Mouse (Mus musculus) mature B cell (primary cell): ENCODE data around the gene Cgnl1.

Experiments used
- in situ Hi-C: fragments of 300-500 bp; cut with MboI; formaldehyde crosslinking; loops from 2 replicates; pipeline ENCODE4 v1.14.3; 2019

Cgnl1 gene

DNA sequence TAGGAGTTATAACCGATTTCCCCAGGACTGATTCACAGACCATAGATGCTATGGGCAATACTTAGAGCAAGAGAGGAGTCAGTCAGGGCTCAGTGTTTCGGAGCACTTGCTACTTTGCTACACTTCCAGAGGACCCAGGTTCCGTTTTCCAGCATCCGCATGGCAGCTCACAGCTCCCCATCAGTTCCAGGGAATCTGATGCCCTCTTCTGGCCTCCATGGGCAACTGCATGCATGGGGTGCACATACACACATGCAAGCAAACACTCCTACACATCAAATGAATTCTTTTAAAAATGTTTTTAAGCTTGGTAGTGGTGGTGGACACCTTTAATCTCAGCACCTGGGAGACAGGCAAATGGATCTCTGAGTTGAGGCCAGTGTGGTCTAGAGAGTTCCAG is 98.9 kb downstream of the Cgnl1 start:
- in situ Hi-C loops, result no loop called here

DNA sequence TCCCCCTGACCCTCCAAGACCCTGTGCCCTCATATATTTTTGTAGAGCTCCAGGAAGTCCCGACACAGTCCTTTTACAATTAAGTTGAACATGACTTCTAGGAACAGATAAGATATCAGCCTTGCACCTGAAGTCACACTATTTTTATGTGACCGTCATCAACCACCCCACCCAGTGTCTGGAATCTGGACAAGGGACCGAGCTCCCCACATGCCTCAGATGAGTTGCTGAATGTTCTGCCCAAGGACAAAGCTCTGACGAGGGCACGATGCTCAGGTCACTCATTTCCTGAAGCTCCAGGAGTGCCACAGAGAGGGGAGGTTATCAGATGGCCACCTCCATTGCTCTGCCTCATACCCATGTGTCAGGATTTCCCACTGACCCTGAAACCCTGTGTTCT is 100.7 kb downstream of the Cgnl1 start:
- in situ Hi-C loops, result no loop called here

DNA sequence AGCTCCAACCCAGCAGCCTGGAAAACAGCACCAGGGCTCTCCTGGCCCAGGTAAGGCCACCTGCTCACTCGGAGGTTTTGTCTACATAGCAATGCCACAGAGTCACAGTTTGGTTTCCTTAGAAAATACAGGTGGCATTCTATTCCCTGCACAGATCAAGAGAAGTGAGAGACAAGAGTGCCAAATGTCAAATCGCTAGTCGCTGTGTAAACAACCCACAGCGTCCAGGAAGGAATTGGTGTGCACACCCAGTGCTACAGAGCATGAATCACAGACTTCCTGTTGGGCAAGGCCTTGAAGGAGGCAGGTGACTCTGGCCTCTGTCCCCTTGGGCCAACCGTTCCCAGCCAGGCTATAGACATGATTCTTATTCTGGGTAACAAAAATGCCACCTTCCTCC is 103.8 kb downstream of the Cgnl1 start:
- in situ Hi-C loops, result no loop called here

DNA sequence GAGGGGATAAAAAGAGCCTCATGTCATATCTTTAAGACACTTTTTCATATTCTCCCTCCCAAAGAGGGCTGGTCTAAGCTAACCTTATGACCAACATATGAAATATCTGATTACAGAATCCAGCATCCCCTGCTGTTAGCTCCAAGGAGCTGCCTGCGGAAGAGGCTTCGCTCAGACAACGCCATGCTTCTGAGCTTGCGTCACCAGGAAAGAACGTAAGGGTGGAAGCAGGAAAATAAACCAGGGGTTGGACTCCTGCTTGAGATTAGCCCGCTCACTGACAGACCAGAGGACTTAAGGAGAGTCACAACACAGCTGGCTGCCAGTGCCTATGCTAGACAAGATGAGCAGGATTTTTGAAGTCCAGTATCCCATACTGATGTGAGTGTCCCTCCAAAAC is 105.0 kb downstream of the Cgnl1 start:
- in situ Hi-C loops, result no loop called here

DNA sequence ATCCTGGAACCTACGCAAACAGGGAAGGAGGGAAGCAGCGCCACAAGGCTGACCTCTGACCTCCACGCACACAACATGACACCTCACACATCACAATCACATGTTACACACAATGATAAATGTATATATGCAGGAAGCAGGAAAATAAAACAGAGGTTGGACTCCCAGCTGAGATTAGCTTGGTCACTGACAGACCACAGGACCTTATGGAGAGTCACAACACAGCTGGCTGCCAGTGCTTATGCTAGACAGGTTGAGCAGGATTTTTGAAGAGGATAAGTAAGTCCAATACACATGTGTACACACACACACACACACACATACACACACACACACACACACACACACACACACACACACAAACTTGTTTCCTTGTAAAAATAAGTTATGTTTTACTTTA is 105.9 kb downstream of the Cgnl1 start:
- in situ Hi-C loops, result no loop called here

DNA sequence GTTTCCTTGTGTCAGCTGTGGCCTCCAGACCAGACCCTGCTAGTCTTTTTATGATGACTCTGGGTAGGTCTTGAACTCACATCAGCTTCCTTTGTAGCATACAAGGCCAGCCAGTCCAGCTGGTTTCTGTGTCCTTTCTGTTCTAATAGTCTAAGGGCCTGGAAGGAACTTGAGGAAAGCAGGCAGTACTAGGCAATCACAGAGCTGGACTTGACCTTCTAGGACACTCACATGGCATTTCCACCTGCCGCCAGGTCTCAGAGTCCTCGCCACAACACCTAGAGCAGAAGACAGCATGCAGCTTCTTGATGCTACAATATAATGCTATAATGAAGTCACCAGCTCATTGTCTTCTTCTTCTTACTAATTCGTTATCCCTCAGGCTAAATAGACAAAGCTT is 106.5 kb downstream of the Cgnl1 start:
- in situ Hi-C loops, result no loop called here

DNA sequence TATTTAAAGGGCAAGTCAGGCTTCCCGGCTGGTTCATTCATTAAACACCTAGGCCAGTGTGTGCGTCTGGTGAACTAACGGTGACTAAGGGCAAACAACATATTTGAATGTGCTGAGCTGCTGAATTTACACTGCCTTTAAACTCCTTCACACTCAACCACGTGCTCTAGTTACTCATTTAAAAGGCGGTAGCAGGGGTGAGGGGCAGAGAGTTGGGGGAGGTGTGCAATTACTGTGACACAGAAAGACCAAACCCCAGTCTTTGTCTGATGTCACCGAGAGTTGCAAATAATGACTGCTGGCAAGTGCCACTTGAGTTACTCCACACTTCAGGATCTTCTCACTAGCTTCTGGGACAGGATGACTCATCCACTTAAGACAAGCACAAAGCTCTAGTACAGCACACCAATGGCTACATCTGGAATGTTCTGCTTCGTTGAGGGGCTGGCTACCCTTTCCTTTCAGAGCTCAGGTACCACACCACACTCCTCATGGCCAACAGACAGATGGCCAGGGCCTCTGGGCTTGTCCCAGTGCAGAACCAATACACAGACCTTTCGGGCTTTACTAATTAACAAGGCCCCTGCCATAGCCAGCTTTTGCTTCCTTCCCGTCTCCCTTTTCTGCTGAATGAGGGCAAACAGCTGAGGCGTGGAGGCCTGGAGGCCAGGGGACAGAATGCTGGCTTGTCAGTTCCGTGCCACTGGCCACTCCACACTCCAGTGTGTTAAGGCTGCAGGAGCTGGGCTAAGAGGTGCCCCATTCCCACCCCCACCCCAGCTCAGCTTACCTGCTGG is 107.8 kb downstream of the Cgnl1 start:
- in situ Hi-C loops, result no loop called here

DNA sequence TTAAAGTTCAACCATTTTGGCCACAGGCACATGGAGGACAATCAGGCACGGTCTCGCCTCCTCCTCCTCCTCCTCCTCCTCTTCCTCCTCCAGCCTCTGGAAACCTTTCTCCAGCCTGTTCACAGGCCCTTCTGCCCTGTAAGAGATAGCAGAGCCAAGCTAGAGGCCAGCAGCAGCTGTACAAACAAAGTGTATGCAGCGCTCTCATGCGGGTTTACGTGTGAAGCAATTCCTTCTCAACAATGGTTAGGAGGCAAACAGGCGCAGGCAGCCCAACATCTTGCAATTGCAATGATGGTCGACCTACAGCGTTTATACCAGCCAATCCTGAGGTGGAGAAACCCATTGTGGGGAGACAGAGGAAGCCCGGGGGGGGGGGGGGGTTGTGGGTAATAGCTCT is 110.9 kb downstream of the Cgnl1 start:
- in situ Hi-C loops, result no loop called here

DNA sequence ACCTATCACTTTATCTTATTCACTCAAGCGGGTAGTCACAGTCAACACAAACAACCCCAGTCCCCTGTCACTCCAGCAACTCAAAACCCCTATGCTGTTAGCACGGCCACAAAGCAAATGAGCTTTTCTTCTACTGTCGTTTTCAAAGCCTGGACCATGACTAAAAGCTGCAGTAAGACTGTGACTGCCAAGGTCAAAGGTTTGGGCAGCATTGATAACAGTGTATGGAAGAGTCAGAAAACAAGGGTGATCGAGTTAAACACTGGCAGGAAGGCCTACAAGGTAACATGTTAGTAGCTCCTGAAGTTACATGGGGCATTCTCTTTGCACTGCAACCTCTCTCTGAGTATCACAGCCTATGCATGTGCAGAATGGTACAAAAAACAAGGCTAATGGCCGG is 111.7 kb downstream of the Cgnl1 start:
- in situ Hi-C loops, result no loop called here

DNA sequence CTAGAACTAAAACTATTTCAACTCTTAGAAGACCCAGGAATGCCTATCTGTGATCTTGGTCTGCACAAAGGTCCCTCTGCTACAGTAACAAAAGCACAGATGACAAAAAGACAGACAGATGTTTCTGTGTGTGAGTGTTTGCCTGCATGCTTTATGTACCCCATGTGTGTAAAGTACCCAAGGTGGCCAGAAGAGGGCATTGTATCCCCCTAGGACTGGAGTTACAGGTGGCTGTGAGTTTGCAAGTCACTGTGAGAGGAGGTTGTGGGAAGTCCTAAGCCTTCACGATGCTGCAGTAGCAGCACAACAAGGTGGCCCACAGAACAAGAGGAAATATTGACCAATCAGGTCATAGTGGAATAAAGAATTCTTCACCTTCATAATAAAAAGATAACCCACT is 114.2 kb downstream of the Cgnl1 start:
- in situ Hi-C loops, result no loop called here

DNA sequence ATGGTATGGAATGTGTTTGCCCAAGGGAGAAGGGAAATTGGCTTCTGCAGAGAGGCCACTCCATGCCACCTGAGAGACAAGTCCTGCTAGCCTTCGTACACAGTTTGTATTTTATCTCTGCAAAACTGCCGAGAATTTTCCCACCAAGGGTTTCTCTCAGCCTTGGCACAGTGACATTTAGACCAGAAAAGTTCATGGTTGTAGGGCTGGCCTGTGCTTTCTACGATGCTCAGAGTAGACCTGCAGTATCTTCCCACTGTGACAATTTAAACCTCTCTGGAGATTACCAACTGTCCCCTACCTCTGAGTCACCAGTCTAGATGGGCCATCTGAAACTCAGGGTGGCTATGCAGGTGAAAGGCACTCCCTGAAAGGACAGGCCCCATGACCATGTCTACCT is 116.5 kb downstream of the Cgnl1 start:
- in situ Hi-C loops, result no loop called here

DNA sequence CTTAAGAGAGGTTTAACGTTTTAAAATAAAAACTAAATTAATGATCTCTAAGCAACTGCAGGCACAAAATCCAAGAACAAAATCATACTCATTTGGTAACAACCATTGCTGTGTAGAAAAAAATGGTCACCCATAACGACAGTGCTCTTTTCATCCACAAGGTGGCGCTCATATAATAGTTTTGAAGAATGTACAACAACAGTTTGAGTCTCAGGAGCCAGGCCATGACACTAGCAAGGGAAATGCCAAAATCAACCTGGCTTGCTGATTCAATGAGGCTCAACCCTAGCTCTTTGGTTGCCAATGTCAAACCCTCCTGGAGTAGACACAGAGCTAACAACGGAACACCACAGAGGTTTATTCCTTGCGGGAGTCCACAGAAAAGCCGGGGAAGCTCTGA is 125.3 kb downstream of the Cgnl1 start:
- in situ Hi-C loops, result loop anchor here (10.0 kb wide), 1 partner anchor 169 kb away; no protein-coding TSS in a partner anchor

DNA sequence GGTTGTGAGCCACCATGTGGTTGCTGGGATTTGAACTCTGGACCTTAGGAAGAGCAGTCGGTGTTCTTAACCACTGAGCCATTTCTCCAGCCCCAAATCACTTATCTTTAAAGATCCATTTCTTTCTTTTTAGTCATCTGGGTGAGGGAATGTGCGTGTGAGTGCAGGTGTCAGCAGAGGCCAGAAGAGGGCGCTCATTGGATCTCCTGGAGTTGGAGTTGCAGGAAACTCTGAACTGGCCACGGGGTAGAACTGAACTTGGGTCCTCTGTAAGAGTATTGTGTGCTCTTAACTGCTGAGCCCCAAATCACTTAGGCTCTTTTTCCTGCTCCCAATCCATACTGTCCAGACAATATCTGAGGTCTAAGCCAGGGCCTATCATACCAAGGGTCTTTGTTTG is 127.8 kb downstream of the Cgnl1 start:
- in situ Hi-C loops, result loop anchor here (10.0 kb wide), 1 partner anchor 171 kb away; no protein-coding TSS in a partner anchor

DNA sequence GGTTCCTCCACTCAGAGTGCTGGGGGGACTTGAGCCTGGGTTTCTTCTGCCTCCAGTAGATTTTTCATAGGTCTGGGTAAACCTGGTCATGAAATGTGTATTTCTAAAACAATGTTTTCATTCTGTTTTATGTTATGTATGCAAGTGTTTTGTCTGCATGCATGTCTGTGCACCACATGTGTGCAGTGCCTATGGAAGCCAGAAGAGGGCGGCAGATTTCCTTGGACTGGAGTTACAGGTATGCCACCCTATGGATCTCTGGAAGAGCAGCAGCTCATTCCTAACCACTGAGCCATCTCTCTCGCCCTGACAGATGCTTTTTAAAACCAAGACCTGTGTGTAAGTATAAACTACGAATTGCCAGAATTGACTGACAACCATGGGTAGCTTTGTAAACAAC is 129.1 kb downstream of the Cgnl1 start:
- in situ Hi-C loops, result loop anchor here (10.0 kb wide), 1 partner anchor 173 kb away; no protein-coding TSS in a partner anchor

DNA sequence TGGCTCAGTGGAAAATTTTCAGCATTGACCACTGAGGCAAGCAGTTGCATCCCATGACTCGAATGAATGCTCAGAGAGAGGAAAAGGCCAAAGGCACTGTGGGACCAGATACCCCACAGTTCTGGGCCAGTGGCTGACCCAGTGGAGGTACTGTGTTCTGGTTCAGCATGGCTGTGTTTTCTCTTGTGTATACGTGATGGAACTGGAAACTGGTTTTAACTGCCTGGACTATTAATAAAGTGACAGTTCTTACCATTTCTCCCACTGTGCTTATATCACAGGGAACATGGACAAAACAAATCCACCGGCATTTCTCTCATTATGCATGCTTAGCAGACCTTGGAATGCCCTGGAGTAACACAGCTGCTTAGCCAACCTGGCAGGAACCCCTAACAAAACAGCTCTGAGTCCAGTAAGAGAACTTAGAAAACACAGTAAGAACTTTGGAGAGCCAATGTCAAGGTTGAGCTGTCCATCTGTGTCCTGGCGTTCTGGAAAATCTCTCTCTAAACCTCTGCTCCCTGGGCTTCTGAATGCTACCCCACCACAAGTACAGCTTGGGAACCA is 131.0 kb downstream of the Cgnl1 start:
- in situ Hi-C loops, result loop anchor here (10.0 kb wide), 1 partner anchor 174 kb away; no protein-coding TSS in a partner anchor

DNA sequence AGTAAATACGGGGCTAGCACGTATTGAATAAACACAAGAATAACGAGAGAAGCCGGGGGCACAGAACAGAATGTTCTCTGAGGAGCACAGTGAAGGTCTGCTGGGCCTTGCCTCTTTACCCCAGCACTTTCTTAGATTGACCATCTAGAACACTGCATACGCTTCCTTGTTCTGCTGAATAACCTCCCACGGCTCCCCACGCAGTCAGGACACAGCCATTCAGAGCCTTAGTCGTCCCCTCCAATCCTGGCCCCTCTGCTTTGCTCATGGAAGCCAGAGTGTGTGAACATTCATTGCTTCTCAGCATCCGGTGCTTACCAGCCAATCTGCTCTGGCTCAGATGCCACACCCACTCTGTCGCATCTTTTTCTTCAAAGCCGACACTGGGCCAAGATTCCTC is 133.2 kb downstream of the Cgnl1 start:
- in situ Hi-C loops, result no loop called here

DNA sequence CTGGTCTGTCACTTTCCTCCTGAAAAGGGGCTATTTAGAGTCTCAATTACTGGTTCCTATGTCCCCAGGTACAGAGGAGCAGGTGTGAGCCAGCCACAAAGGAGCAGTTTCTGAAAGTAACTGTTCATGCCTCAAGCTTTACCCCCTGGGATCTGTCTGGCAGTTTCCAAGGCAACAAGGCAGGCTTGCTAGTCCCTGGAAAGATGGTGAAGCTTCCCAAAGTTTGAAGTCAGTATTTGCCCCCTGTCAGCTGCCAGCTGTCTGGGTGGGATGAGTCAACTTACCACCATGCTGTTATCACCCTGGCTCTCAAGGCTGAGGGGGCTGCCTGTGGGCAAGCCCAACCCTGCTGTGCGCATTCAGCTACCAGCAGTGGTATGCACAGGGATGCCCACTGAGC is 134.5 kb downstream of the Cgnl1 start:
- in situ Hi-C loops, result no loop called here

DNA sequence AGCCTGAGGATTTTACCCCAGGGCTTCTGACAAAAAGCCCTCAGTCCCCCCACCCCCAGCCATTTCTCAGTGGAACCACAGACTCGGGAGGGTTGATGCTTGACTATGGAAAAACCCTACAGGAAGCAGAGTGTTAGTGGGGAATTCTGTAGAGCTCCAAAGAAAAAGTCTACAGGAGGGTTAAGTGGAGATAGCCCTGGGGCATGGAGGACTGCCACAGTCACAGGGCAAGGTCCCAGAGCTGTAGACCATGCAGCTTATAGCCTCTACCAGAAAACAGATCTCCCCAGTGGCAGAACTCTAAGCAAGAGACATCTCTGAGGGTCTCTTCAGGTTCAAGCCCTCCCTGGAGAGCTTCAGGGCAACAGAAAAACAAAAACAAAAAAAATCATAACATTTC is 135.8 kb downstream of the Cgnl1 start:
- in situ Hi-C loops, result no loop called here

DNA sequence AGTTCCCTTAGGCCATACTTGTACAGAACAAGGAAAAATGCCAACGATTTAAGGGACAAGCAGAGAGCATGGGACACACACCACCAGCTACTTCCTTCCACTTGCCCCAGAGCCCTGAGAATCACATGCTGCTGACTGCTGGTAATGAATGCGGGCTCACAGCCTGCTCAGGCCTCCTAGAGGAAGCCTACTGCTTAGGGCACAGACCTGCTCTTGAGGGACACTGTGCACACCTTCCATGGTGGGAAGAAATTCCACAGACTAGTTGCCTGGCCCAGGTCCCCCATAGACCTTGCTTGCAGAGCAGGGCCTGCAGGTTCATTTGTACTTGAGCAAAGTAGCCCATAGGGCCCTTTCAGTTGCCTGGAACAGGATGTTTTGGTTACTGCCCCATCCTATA is 136.5 kb downstream of the Cgnl1 start:
- in situ Hi-C loops, result no loop called here

DNA sequence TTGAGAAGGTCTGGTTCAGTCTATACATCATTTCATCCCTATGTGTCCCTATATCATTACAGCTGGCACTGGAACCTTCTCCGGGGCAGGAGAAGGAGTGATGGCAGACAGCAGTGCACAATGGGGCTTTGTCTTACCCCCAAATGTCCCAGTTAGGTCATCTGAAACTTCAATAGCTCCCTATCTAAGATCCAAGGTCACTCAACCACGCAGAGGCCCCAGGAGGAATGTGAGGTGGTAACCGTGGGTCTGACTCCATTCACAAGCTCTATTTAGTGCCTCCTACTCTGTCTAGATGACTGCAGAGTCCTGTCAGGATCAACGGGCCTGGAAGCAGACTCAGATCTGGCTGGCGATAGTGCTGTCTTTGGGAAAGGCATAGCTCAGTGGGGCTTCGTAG is 142.5 kb downstream of the Cgnl1 start:
- in situ Hi-C loops, result no loop called here

DNA sequence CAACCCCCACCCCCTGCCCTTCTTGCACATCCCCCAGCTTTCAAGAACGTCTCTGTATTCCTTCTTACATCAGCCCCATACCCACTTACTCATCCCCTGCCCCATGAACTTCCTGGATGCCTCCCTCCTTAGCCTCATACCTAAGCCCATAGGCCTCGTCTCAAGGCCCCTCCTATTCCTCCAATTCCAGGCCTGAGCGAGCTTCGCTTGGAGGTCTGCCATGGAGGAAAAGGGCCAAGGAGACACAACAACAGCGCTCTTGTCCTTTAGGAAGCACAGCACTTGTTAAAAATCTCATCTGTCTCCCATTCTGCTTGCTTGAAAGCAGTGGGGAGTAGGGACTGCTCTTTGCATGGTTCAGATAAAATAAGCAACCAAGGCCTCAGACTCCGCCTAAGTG is 143.1 kb downstream of the Cgnl1 start:
- in situ Hi-C loops, result no loop called here

DNA sequence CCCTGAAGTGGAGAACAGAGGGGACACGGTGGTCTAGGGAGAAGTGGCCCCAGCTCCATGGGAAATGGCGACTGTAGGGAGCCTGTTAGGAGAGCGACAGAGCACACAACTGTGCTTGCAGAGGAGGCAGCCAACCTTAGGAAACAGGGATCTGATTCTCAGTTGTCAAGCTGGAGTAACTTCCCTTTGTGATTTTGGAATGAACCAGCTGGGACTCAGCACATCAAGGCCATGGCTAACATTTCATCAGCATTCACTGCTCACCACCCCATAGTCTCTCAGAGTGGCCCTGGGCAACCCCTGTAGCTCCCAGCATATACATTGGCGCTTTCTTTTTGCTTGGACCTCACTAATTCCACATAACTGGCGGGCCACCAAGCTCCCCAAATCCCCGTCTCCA is 145.4 kb downstream of the Cgnl1 start:
- in situ Hi-C loops, result no loop called here

DNA sequence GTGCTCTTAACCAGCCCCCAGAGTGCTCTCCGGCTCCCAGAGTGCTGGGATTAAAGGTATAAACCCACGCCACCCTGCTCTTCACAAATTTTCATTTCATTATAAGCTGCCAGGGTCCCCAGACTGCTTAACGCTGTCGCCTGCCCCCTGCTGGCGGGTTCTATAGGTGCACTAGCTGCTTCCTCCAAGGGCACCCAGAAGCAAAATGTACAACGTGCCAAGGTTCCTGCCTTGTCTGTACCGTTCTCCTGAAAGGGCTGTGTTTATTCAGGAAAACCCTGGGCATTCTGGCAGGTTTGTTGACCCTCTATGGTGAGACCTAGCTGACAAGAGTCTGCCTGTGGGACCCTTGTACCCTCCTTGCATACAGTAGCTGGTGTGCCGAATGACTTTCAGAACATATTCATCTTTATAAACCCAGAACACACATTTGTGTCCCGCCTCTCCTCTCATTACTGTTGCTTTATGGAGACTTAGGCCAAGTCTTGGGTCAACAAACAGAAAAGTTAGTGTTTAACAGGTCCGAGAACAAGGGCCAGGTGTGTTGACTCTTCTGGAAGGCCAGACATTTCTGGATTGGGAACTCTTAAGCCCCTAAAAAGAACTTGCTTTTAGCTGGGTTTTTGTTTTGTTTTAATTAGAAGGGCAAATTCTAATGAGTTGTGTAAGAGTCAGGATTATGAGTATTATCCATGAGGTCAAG is 146.5 kb downstream of the Cgnl1 start:
- in situ Hi-C loops, result no loop called here
